In the genomic region with DNA sequence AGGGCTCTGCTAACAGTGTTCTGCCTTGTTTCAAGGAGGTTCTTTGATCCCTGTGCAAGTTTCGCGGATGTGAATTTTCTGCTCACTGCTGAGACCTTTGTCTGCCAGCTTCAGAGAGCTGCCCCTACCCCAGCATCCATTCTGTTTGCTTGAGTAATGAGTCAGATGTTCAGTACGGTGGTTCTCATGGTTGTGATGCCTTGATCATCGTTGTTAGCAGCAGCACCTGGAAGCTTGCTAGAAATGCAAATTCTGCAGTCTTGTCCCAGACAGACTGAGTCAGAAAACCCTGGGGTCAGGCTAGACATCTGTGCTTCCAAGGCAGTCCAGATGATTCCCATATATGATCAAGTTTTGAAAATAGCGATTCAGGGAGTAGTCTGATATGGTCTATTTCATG, we compare ENCODE assay signal across 17 mouse cellular contexts.
"Had no signal": no experiment of that assay in that cellular context is flagged by ENCODE, and none has a peak within 500 bp of the region (broad histone marks: within the 10 kb centered on the region; RNA-seq: fewer than 3 reads in every experiment).

No protein-coding gene starts in this region.

- H3K9me3 ChIP-seq: midbrain, embryonic 10.5 days; midbrain, embryonic 12.5 days; neural tube, embryonic 12.5 days had no signal

- H3K4me3 ChIP-seq: midbrain, embryonic 10.5 days; midbrain, embryonic 12.5 days; neural tube, embryonic 12.5 days had no signal

- H3K27ac ChIP-seq: midbrain, embryonic 10.5 days; midbrain, embryonic 12.5 days; neural tube, embryonic 12.5 days had no signal

- H3K27me3 ChIP-seq: midbrain, embryonic 12.5 days; neural tube, embryonic 12.5 days had no signal

- H3K9ac ChIP-seq: lung, embryonic 14.5 days; midbrain, embryonic 12.5 days; neural tube, embryonic 12.5 days had no signal

- DNase-seq: lung, adult 18-20 months; lung, embryonic 14.5 days; lung, postnatal 10 days; lung, postnatal 4 days; midbrain, embryonic 14.5 days; retina, postnatal 1 day; right cerebral cortex, adult 18-20 months; right cerebral cortex, postnatal 25 days; right cerebral cortex, postnatal 4 days; spleen, adult 18-20 months; thymus, adult 18-20 months; thymus, postnatal 14 days; thymus, postnatal 36 days had no signal

- H3K4me2 ChIP-seq: lung, embryonic 14.5 days; midbrain, embryonic 12.5 days; neural tube, embryonic 12.5 days had no signal

- ATAC-seq: midbrain, embryonic 16.5 days had no signal

- H3K36me3 ChIP-seq: midbrain, embryonic 10.5 days; midbrain, embryonic 12.5 days; neural tube, embryonic 12.5 days had no signal
